Mouse (Mus musculus) heart, embryonic 13.5 days (tissue): Measurements from ENCODE around the gene Zdhhc17. TPM values are rescaled to one million over a fixed set of nuclear protein-coding genes. Genes with fewer than 3 reads are reported as not detected.

Experiments
- ATAC-seq: fragments of 200-750 bp; cut with Nextera tagmentation; 2 replicates; pipeline ENCODE4 v1.8.0; 2017; ENCODE audit warnings: moderate TSS enrichment; ENCODE audit not compliant: insufficient number of reproducible peaks, low FRiP score, low TSS enrichment; ENCODE audit errors: extremely low read depth
- H3K27ac ChIP-seq: fragments of 300-500 bp; sonication (generic); replicated peaks from 2 replicates; pipeline ENCODE4 v1.5.1; 2015; ENCODE audit warnings: moderate library complexity, mild to moderate bottlenecking, inconsistent platforms
- H3K27me3 ChIP-seq: fragments of 300-500 bp; sonication (generic); replicated peaks from 2 replicates; pipeline ENCODE4 v1.6.1; 2015; ENCODE audit warnings: mild to moderate bottlenecking, inconsistent platforms
- H3K36me3 ChIP-seq: fragments of 300-500 bp; sonication (generic); 2 replicates; pipeline ENCODE4 v1.6.1; 2015; ENCODE audit warnings: mild to moderate bottlenecking, inconsistent platforms
- H3K4me1 ChIP-seq: fragments of 300-500 bp; sonication (generic); 2 replicates; pipeline ENCODE4 v1.6.1; 2015; ENCODE audit warnings: inconsistent platforms
- H3K4me2 ChIP-seq: fragments of 300-500 bp; sonication (generic); 2 replicates; pipeline ENCODE4 v1.6.1; 2015; ENCODE audit warnings: inconsistent platforms, mild to moderate bottlenecking, moderate library complexity
- H3K4me3 ChIP-seq: fragments of 300-500 bp; sonication (generic); 2 replicates; pipeline ENCODE4 v1.5.1; 2015; ENCODE audit warnings: moderate library complexity, mild to moderate bottlenecking, inconsistent platforms
- H3K9ac ChIP-seq: fragments of 300-500 bp; sonication (generic); 2 replicates; pipeline ENCODE4 v1.6.1; 2015; ENCODE audit warnings: inconsistent platforms, mild to moderate bottlenecking, moderate library complexity
- H3K9me3 ChIP-seq: fragments of 300-500 bp; sonication (generic); 2 replicates; pipeline ENCODE4 v1.6.1; 2016; ENCODE audit warnings: inconsistent platforms
- WGBS: fragments of 180-500 bp; shearing (Covaris S2); methylation state at CpG from one replicate; pipeline ENCODE4 v1.1.7; 2015; ENCODE audit warnings: mixed read lengths; 5-methylcytosine and 5-hydroxymethylcytosine counted together
- polyA plus RNA-seq: library from polyadenylated mRNA; unstranded; fragments of >200 nt; fragmentation: Nextera tagmentation; extraction: Ambion mirVana; gene quantifications from 2 replicates; pipeline ENCODE4 v1.2.1, GENCODE M21; 2015

Gene Zdhhc17
- 15.4 and 17.6 TPM in 2 replicates for polyA plus RNA-seq

GRCm38 (mm10) chr10:111009641-111010479 lies at the start of gene Zdhhc17:
Gene Zdhhc17 (minus strand): TSS chr10:111010140.
- Histone ChIP-seq H3K27ac (peak within 1 kb of the TSS; percentile 99), H3K4me3 (peak within 1 kb of the TSS; percentile 95), H3K9ac (peak within 1 kb of the TSS; percentile 99), H3K9me3 (no peaks in the 10 kb centered on the region), H3K36me3 (no peaks in the 10 kb centered on the region), H3K27me3 (no peaks in the 10 kb centered on the region), H3K4me2 (peak within 1 kb of the TSS; percentile 90), H3K4me1 (peaks cover 41% of the 10 kb centered on the region)
- WGBS: under 1% methylated on average over 96 of the region's 112 CpGs
- ATAC-seq: peak; percentile 83

- ATAC-seq: no peak
- 58% methylated on average over 4 of the region's 4 CpGs for WGBS
These were observed 45.8 kb upstream of the Zdhhc17 start for GRCm38 (mm10) chr10:111055770-111056169.

GRCm38 (mm10) chr10:111051606-111052005 lies 41.7 kb upstream of the Zdhhc17 start:
- 74% methylated on average over 3 of the region's 3 CpGs for WGBS
- Histone ChIP-seq H3K27me3 (no peaks in the 10 kb centered on the region), H3K36me3 (no peaks in the 10 kb centered on the region), H3K27ac (no peak overlapping the region), H3K4me1 (no peaks in the 10 kb centered on the region), H3K9ac (no peak overlapping the region), H3K4me2 (no peak overlapping the region), H3K9me3 (no peaks in the 10 kb centered on the region), H3K4me3 (no peak overlapping the region)
- no peak for ATAC-seq

More at GRCm38 (mm10) chr10:111055770-111056169, 45.8 kb upstream of the Zdhhc17 start:
- no peak overlapping the region for H3K4me3 ChIP-seq
- no peaks in the 10 kb centered on the region for H3K4me1 ChIP-seq
- H3K27me3 ChIP-seq: no peaks in the 10 kb centered on the region
- H3K36me3 ChIP-seq: no peaks in the 10 kb centered on the region
- no peaks in the 10 kb centered on the region for H3K9me3 ChIP-seq
- H3K4me2 ChIP-seq: no peak overlapping the region
- no peak overlapping the region for H3K27ac ChIP-seq
- H3K9ac ChIP-seq: no peak overlapping the region

- H3K27ac ChIP-seq: no peak overlapping the region
- no peak overlapping the region for H3K9ac ChIP-seq
- 61% methylated on average over 4 of the region's 4 CpGs for WGBS
- no peaks in the 10 kb centered on the region for H3K4me1 ChIP-seq
- ATAC-seq: no peak
- H3K4me2 ChIP-seq: no peak overlapping the region
- no peak overlapping the region for H3K4me3 ChIP-seq
- H3K36me3 ChIP-seq: no peaks in the 10 kb centered on the region
- H3K9me3 ChIP-seq: no peaks in the 10 kb centered on the region
- no peaks in the 10 kb centered on the region for H3K27me3 ChIP-seq
These were observed 40.6 kb upstream of the Zdhhc17 start for GRCm38 (mm10) chr10:111050511-111050910.

DNA sequence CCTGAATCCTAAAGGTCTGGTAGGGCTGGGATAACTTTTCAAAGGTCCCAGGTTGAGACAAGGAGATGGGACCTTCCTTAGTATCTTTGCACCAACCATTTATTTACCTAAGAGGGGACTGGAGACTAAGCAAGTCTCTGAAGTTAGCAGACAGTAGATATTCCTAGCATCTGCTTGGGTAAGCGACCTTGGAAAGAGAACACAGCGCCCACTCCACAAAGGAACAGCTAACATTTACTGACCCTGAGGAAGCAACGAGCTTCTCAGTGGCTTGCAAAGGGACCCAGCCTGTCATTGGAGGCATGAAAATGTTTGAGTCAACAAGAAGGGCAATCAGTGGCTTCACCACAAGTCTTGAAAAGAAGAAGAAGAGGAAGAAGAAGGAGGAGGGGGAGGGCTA lies 40.1 kb upstream of the Zdhhc17 start:
- H3K9me3 ChIP-seq: no peaks in the 10 kb centered on the region
- no peak overlapping the region for H3K9ac ChIP-seq
- H3K4me1 ChIP-seq: no peaks in the 10 kb centered on the region
- H3K4me2 ChIP-seq: no peak overlapping the region
- H3K27me3 ChIP-seq: no peaks in the 10 kb centered on the region
- no peaks in the 10 kb centered on the region for H3K36me3 ChIP-seq
- ATAC-seq: no peak
- H3K27ac ChIP-seq: no peak overlapping the region
- H3K4me3 ChIP-seq: no peak overlapping the region
- whole genome bisulfite sequencing: 74% methylated on average over 3 of the region's 3 CpGs

DNA sequence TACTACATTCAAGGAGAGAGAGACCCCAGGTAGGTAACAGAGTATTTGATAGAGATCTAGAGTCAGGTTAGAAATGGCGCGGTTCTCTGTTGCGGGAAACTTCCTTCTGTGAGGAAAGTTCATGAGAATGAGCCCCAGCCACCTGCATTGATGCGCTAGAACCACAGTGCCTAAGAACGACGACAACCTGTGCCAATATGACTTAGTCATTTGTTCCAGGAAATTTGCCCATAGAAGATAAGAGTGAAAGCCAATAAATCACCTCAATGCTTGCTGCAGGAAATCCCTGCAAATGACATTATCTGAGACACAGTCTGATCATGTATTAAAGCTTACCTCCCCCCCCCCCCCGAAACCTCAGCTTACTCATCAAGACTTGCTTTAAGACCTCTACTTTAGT lies 38.0 kb upstream of the Zdhhc17 start:
- no peaks in the 10 kb centered on the region for H3K27me3 ChIP-seq
- H3K27ac ChIP-seq: no peak overlapping the region
- ATAC-seq: no peak
- 73% methylated on average over 7 of the region's 7 CpGs for WGBS
- H3K9me3 ChIP-seq: peaks cover 8% of the 10 kb centered on the region
- H3K4me2 ChIP-seq: no peak overlapping the region
- H3K4me3 ChIP-seq: no peak overlapping the region
- H3K4me1 ChIP-seq: no peaks in the 10 kb centered on the region
- H3K36me3 ChIP-seq: no peaks in the 10 kb centered on the region
- no peak overlapping the region for H3K9ac ChIP-seq

GRCm38 (mm10) chr10:111040078-111040656 lies 30.2 kb upstream of the Zdhhc17 start:
- no peak overlapping the region for H3K27ac ChIP-seq
- WGBS: 70% methylated on average over 7 of the region's 7 CpGs
- H3K9me3 ChIP-seq: peaks cover 13% of the 10 kb centered on the region
- H3K36me3 ChIP-seq: no peaks in the 10 kb centered on the region
- H3K4me2 ChIP-seq: no peak overlapping the region
- H3K4me1 ChIP-seq: no peaks in the 10 kb centered on the region
- no peak for ATAC-seq
- no peak overlapping the region for H3K9ac ChIP-seq
- H3K27me3 ChIP-seq: no peaks in the 10 kb centered on the region
- no peak overlapping the region for H3K4me3 ChIP-seq

DNA sequence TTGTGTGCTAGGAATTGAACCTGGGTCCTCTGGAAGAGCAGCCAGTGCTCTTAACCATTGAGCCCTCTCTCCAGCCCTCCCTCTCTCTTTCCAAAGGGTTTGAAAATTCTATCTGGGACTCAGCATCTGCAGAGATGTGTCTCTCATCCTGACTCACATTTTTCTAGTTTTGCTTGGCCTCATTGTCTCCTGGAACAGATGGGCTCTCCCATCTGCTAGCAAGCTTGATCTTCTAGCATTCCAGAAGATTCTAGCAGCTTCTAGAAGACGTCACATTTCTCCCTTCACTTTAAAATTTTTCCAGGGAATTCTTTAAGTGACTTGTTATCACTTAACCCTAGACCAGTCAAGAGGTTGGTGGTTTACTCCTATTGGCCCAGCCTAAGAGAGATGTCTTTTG lies 26.9 kb upstream of the Zdhhc17 start:
- Histone ChIP-seq H3K9me3 (peaks cover 1% of the 10 kb centered on the region; the same call in 1 of the 2 replicates), H3K4me2 (no peak overlapping the region), H3K4me3 (no peak overlapping the region), H3K4me1 (0 out of 2 replicates have a peak, but pooled peaks cover 1% of the 10 kb centered on the region), H3K36me3 (no peaks in the 10 kb centered on the region), H3K27ac (no peak overlapping the region), H3K27me3 (no peaks in the 10 kb centered on the region), H3K9ac (no peak overlapping the region)
- 36% methylated on average over 1 of the region's 1 CpGs for WGBS
- no peak for ATAC-seq

DNA sequence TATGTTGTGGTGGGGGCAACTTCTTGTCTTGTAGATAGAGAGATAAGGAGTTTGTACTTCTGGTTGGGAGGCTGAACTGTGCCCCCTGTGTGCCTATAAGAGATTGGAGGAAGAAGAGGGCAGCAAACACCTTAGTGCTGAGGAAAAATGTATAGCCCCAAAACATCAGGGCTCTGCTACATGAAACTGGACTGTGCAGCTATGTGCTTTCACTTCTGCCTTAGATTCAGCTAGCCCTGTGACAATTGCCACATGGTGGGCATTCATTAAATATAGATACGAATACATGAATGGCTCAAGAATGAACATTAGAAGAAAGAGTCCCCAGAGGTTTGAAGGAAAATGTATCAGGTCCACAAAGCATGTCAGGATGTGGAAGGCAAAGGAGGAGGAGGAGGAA lies 25.2 kb upstream of the Zdhhc17 start:
- H3K4me1 ChIP-seq: peaks cover 3% of the 10 kb centered on the region; the same call in 1 of the 2 replicates
- H3K4me3 ChIP-seq: no peak overlapping the region
- no peak for ATAC-seq
- no peak overlapping the region for H3K27ac ChIP-seq
- H3K9me3 ChIP-seq: no peaks in the 10 kb centered on the region
- WGBS: 78% methylated on average over 1 of the region's 1 CpGs
- H3K4me2 ChIP-seq: no peak overlapping the region
- H3K36me3 ChIP-seq: no peaks in the 10 kb centered on the region
- H3K9ac ChIP-seq: no peak overlapping the region
- no peaks in the 10 kb centered on the region for H3K27me3 ChIP-seq

DNA sequence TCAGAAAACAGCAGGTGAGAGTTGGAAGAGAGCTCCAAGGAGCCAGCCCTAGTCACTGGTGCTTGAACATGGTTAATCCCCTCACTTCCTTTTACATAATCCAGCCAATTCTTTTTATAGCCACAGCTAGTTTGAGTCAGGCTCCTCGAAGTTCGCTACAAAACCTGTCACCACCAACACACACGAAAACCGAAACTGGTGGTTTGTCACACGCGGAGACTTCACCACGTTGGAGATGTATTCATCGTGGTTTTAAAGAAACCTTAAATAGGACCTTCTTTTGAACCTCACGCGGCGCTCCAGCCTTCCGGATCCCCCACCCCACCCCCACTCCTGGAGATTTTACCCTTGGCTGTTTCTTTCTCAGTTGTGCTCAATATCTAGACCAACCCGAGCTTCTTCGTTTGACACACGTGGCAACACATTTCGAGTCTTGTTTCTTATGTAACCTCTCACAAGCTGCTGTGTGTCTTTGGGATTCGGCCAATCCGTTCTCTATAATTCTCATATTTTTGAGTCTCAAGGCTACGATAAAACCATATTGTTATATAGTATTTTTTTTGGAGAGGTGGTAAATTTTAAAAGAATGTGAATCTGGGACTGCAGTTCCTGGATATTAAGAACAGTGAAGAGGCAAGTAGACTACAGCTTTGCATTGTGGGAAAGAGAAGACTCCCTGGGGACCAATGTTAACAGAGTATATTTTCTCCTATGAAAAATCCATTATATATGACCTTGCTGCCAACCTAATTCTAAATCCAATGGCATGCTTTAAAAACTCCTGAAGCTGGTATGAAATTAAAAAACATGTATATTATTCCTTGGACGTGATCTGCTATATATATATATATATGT lies 21.8 kb upstream of the Zdhhc17 start:
- no peaks in the 10 kb centered on the region for H3K27me3 ChIP-seq
- peak overlapping the region; percentile 73 for H3K9ac ChIP-seq
- H3K27ac ChIP-seq: no peak overlapping the region
- peak overlapping the region; percentile 70 for H3K4me2 ChIP-seq
- H3K4me1 ChIP-seq: peaks cover 9% of the 10 kb centered on the region
- no peak for ATAC-seq
- H3K9me3 ChIP-seq: no peaks in the 10 kb centered on the region
- H3K36me3 ChIP-seq: no peaks in the 10 kb centered on the region
- H3K4me3 ChIP-seq: peak overlapping the region; percentile 49
- 29% methylated on average over 20 of the region's 20 CpGs for WGBS

DNA sequence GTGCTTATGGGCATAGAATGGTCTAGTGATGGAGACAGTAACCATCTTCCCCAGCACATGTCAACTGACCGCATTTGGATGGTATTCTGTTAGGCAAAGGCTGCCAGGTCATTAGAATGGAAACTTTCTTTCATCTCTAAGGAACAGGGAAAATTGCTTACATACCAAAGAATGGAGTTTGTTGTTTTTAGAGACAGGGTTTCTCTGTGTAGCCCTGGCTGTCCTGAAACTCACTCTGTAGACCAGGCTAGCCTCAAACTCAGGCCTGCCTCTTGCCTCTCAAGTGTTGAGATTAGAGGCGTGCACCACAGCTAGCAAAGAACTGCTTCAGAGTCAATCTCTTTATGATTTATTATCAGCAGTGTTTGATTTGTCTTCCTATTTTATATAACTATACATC lies 20.9 kb upstream of the Zdhhc17 start:
- no peaks in the 10 kb centered on the region for H3K36me3 ChIP-seq
- peaks cover 9% of the 10 kb centered on the region for H3K4me1 ChIP-seq
- 74% methylated on average over 2 of the region's 2 CpGs for WGBS
- H3K9ac ChIP-seq: no peak overlapping the region
- peak overlapping the region; percentile 70; the same call in 1 of the 2 replicates for H3K4me2 ChIP-seq
- no peak overlapping the region for H3K4me3 ChIP-seq
- ATAC-seq: no peak
- no peaks in the 10 kb centered on the region for H3K27me3 ChIP-seq
- no peaks in the 10 kb centered on the region for H3K9me3 ChIP-seq
- no peak overlapping the region for H3K27ac ChIP-seq
